Mouse (Mus musculus) frontal cortex, adult 2 months (tissue): ENCODE measurements at regions not wholly inside any gene's neighbourhood (a gene's known extent, or its start where the extent isn't known, plus 50 kb on each side); places are given as distances from the start of the nearest gene placed in this dataset.

Experiments
- DNase-seq, 2 experiments: peaks; one replicate each; pipeline ENCODE4 v3.0.0; 2022; ENCODE audit warnings: low spot score in 1 of 2; ENCODE audit errors: extremely low spot score in 1 of 2

DNA sequence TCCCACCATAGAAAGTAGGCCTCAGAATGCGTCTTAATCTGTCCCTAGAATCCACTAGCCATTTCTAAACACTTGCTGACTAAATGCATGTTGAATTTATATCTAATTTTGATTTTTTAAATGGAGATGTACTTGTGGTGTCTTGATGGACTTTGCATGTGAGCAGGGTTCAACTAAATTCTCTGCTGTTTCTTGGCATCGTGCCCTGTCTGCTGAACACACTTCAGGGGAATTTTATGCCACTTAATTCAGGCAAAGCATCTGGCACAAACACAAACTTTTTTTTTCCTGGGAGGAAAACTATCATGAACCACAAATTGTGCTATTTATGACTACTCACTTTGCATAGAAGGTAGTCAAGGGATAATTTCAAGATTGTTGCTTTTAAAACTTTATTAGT is 87.7 kb downstream of the Stc2 start:
- no peak for DNase-seq

DNA sequence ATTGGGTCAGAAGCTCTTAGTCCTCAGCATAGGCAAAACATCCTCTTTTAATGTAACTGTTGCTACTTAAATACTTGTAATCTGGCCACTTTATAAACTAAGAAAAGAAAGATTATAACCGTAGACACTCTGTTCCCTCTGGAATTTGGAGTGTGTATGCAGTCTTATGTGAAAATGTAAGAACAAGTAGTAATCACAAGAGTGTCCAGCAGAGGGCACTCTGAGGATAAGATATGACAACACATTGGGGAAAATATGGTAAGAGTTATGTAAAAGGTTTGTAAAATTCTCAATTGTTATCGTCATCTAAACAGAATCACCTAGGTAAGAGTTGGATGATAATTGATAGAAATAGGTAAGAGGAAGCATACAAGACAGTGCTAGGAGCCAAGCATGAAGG is 66.2 kb upstream of the Gm17332 start:
- DNase-seq: peak; percentile 71 to 98
